Mouse (Mus musculus) cerebellum, adult 2 months (tissue): Measurements from ENCODE around the gene Slc1a3.

Experiments
- CTCF ChIP-seq: fragments of 200-500 bp; IDR thresholded peaks from 2 replicates; pipeline ENCODE4 v1.5.1; 2011; ENCODE audit warnings: low read depth, mild to moderate bottlenecking, control low read depth, low read length, moderate library complexity, borderline replicate concordance; ENCODE audit not compliant: insufficient read depth
- POLR2A ChIP-seq: fragments of 200-500 bp; IDR thresholded peaks from 2 replicates; pipeline ENCODE4 v1.6.1; 2011; ENCODE audit warnings: low read length, control low read depth, borderline replicate concordance; ENCODE audit not compliant: insufficient read depth

DNA sequence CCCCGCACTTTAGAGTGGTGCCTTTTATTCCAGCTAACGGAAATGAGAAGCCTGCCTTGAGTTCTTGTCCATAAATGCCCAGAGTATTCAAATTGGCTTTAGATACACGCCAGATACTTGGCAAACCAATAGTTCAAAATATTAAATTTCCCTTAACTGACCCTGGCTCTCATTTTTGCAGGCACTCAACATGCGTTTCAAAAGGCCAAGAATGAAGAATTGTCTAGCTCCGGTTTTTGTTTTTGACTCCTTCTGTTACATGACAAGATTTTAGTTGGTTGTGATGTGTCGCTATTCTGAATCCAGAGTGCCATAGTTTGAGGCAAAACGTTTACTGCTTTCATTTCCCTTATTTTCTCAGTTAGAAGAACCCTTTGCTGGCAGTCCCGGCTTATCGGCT lies 28.1 kb downstream of the Slc1a3 start:
- TF ChIP-seq POLR2A (no peak), CTCF (no peak)
